Mouse (Mus musculus): ENCODE measurements around the gene Gm5447.

Gm5447 gene

GRCm38 (mm10) chr13:30973501-30974246 is at the start of gene Gm5447, which contains the start of gene Exoc2:
Gene Gm5447 (plus strand): TSS chr13:30974204.
Gene Exoc2 (minus strand): TSS chr13:30974093.
- DNase-seq (ENCODE audit: low read depth, low spot score): peak; percentile 90

GRCm38 (mm10) chr13:30924269-30924668 is 49.7 kb upstream of the Gm5447 start:
- no peak for DNase-seq (ENCODE audit: low read depth, low spot score)

GRCm38 (mm10) chr13:30929119-30929518 is 44.9 kb upstream of the Gm5447 start:
- no peak for DNase-seq (ENCODE audit: low read depth, low spot score)

- peak; percentile 27 for DNase-seq (ENCODE audit: low read depth, low spot score)
Observed at GRCm38 (mm10) chr13:30931613-30932012, 42.4 kb upstream of the Gm5447 start.

DNA sequence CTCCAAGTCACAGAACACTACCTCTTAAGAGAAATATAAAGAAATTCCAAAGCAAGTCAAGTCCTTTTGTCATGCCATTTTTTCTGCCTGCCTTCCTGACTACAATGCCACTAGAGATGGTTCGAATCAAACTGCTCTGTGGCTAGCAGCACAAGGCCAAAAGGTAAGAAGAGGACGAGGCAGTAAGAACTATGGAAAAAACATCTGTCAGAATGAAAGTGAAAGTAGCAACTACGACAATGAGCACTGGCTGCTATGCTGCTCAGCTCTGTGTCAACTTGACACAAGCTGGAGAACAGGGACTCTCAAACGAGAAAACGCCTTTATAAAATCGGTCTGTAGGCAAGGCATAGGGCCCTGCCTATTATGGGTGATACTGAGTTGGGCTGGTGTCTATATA is 41.0 kb upstream of the Gm5447 start:
- no peak for DNase-seq (ENCODE audit: low read depth, low spot score)

GRCm38 (mm10) chr13:30945788-30946187 is 28.2 kb upstream of the Gm5447 start:
- no peak for DNase-seq (ENCODE audit: low read depth, low spot score)

- no peak for DNase-seq (ENCODE audit: low read depth, low spot score)
Observed at GRCm38 (mm10) chr13:30947129-30947528, 26.9 kb upstream of the Gm5447 start.

DNA sequence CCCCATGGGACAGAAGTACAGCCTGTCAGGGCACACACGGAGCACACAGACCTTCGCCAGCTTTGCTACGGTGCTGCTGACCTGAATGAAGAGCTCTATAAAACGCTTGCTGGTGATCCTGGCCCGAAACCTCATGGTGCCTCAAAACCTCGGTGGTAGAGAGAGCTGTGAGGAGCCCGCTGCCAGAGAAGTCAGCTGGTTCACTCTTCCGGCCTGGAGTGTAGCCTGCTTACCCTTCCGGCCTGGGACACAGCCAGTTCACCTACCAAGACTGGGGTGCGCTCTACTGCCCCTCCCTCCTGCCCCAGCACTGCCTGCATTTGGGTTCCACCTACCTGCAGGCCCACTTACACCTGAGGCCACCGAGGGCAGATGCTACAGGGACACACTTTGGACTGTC is 26.5 kb upstream of the Gm5447 start, which contains the start of gene Hus1b:
Gene Hus1b (minus strand): TSS at position 220 of the 400 bp plus-strand sequence.
- DNase-seq (ENCODE audit: low read depth, low spot score): peak; percentile 80

- no peak for DNase-seq (ENCODE audit: low read depth, low spot score)
Observed at GRCm38 (mm10) chr13:30949181-30949580, 24.8 kb upstream of the Gm5447 start.

DNA sequence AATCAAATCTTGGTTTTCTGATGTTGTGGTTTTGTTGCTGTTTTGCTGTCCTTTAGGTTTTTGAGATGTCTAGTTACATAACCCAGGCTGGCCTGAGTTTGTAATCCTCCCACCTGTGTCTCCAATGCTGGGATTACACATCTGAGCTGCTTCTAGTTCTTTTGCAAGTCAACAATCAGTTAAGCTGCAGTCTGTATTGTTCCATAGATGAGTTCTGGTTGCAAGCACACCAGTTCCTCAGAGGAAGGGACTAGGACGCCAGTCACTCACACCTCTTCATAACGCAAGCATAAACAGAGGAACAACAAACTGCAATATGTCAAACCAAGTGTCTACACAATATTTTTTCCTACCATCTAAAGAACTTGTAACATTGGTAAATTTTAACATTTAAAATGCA is 22.0 kb upstream of the Gm5447 start:
- DNase-seq (ENCODE audit: low read depth, low spot score): no peak

GRCm38 (mm10) chr13:30953580-30953979 is 20.4 kb upstream of the Gm5447 start:
- no peak for DNase-seq (ENCODE audit: low read depth, low spot score)

- DNase-seq (ENCODE audit: low read depth, low spot score): no peak
Observed at GRCm38 (mm10) chr13:30960714-30961113, 13.3 kb upstream of the Gm5447 start.

GRCm38 (mm10) chr13:30961932-30962331 is 12.1 kb upstream of the Gm5447 start:
- peak; percentile 31 for DNase-seq (ENCODE audit: low read depth, low spot score)

DNA sequence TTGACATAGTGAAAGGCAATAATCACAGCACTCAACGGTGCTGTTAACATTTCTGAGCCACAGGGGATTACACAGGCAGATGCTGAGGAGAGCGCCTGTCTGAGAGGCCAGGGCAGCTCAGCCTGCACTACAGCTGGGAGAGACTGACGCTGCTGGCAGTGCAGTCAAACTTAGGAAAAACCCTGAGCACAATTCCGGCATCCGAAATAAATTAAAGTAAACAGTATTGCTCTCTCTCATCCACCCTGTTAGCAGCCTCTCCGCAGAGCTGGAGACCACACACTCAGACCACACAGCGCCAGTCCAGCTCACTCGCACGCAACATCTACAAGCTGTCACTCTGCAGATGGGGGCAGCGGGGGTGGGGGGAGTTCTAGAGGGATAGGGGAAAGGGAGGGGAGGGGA is 7.5 kb upstream of the Gm5447 start:
- peak; percentile 37 for DNase-seq (ENCODE audit: low read depth, low spot score)

GRCm38 (mm10) chr13:30968311-30968710 is 5.7 kb upstream of the Gm5447 start:
- no peak for DNase-seq (ENCODE audit: low read depth, low spot score)

DNA sequence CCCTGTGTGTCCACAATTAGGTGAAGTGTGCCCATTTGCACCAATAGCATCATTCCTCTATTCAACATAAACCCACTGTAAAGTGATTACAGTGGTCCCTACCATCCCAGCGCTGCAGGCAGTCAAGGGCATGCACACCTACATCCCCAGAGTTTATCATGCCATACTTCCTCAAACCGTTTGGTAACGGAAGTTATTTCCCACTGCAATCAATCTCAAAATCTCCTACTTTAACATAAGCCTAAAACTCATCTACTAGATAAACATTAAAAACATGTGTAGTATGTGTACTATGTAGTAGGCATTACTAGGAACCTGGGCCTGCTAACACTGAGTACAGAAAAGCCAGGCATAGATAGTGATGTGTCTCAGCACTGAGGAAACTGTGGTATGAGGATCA is 3.0 kb upstream of the Gm5447 start:
- DNase-seq (ENCODE audit: low read depth, low spot score): no peak

- DNase-seq (ENCODE audit: low read depth, low spot score): no peak
Observed at GRCm38 (mm10) chr13:30972102-30972501, 1.9 kb upstream of the Gm5447 start.

GRCm38 (mm10) chr13:30974247-30974630 is 235 bp downstream of the Gm5447 start:
- no peak for DNase-seq (ENCODE audit: low read depth, low spot score)

DNA sequence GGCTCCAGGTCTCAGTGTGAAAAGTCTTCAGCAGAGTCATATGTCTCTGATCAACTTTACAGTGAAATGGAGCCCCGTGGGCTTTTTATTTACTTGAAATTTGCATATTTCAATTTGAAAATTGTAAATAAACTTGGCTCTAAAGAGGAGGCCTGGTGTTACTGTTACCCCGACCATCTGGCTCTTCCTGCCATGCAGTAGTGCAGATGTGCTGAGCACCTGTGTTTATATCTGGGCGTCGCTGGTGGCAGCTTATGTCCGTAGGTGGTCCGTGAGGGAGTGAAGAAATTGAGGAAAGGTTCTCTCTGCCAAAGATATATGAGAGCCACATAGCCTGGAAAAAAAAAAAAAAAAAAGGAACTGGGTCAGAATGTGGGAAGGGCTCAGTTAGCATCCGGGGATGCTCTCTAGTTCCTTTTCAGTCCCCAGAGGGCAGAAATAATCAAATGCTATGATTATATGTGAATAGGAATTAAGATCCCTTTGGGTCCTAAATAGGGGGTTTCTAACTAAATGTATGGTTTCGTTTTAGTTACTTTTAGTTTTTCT is 2.6 kb downstream of the Gm5447 start:
- DNase-seq (ENCODE audit: low read depth, low spot score): no peak

- no peak for DNase-seq (ENCODE audit: low read depth, low spot score)
Observed at GRCm38 (mm10) chr13:30978224-30978623, 4.2 kb downstream of the Gm5447 start.

GRCm38 (mm10) chr13:30981666-30982065 is 7.7 kb downstream of the Gm5447 start:
- DNase-seq (ENCODE audit: low read depth, low spot score): peak; percentile 64

DNA sequence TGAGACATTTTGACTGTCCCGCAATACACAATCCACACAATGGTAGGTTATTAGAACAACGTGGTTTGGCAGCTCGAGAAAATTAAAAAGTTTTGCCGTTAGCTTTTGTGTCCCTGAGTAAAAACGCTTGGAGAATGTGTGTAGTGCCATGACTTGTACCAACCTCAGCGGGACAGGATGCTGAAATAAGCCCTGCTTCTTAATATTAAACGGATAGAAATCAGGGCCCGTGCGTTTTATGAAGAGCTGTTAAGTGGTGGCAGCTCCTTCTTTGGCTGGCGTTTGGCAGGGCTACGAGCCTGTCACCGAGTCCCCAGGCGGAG is 11.2 kb downstream of the Gm5447 start:
- no peak for DNase-seq (ENCODE audit: low read depth, low spot score)
